Mouse (Mus musculus): ENCODE data around the gene Galr3. TPM values are rescaled to one million over a fixed set of nuclear protein-coding genes. Genes with fewer than 3 reads are reported as not detected.
"Not testable (repeated sequence)": the region's sequence is repeated elsewhere in the genome, so short reads cannot be mapped to it uniquely, and the experiment has no call there.

The Galr3 gene
- total and polyA plus RNA-seq, 3 experiments, result 0.70 to 1.6 (median 1.2) TPM

- DNase-seq (ENCODE audit: extremely low read depth); H3K27ac ChIP-seq (ENCODE audit: insufficient read depth, low read depth); in situ Hi-C loops (cut with MboI; ENCODE audit: low pct_ligation_motif_present, low pct_unique_long_range_greater_than_20kb, low sequenced_read_pairs); H3K9ac ChIP-seq (ENCODE audit: insufficient read depth, low read depth); H3K4me3 ChIP-seq (replicated peaks in 1 of 3; ENCODE audit: low read depth in 2 of 3, low read length in 2 of 3, poor library complexity in 1 of 3); H3K79me2 ChIP-seq (replicated peaks; ENCODE audit: control insufficient read depth, extremely low read depth, insufficient read depth, poor library complexity, severe bottlenecking); H3K4me2 ChIP-seq (ENCODE audit: insufficient read depth, low read depth, poor library complexity, severe bottlenecking); dilution Hi-C loops (cut with MboI; ENCODE audit: extremely low pct_ligation_motif_present, extremely low pct_unique_long_range_greater_than_20kb, low sequenced_read_pairs); H3K9me3 ChIP-seq (replicated peaks; ENCODE audit: low read length): not testable (repeated sequence)
- Histone ChIP-seq H3K27me3 (replicated peaks) (peaks cover 78% of the 10 kb centered on the region), H3K36me3 (replicated peaks in 1 of 2; ENCODE audit: control insufficient read depth in 1 of 2, insufficient read depth in 1 of 2, low read length in 1 of 2) (peaks cover 8 to 18% of the 10 kb centered on the region in 2 experiments), H3K4me1 (ENCODE audit: control insufficient read depth in 1 of 2, insufficient read depth in 2 of 2) (peaks cover 0 to 28% of the 10 kb centered on the region in 2 experiments; a peak in 2 of 4 replicates)
- peak; percentile 74 for TF ChIP-seq TBP (conservative IDR thresholded peaks at IDR 0.05; ENCODE audit: low read depth, low read length)
These were observed 9.8 kb upstream of the Galr3 start for GRCm38 (mm10) chr15:79031908-79032307.

- peak overlapping the region; percentile 18; the same call in 1 of the 2 replicates for H3K27ac ChIP-seq (ENCODE audit: insufficient read depth, low read depth)
- H3K9ac ChIP-seq (ENCODE audit: insufficient read depth, low read depth), result no peak overlapping the region
These were observed 3.8 kb upstream of the Galr3 start for GRCm38 (mm10) chr15:79037913-79038328.

GRCm38 (mm10) chr15:79038331-79038730 is 3.4 kb upstream of the Galr3 start:
- no peak overlapping the region for H3K9ac ChIP-seq (ENCODE audit: insufficient read depth, low read depth)
- H3K79me2 ChIP-seq (replicated peaks; ENCODE audit: control insufficient read depth, extremely low read depth, insufficient read depth, poor library complexity, severe bottlenecking), result no peaks in the 10 kb centered on the region
- in situ Hi-C loops (cut with MboI; ENCODE audit: low pct_ligation_motif_present, low pct_unique_long_range_greater_than_20kb, low sequenced_read_pairs) (loop anchor here (5.0 kb wide), 1 partner anchor 34 kb away; no protein-coding TSS in a partner anchor), dilution Hi-C loops (cut with MboI; ENCODE audit: extremely low pct_ligation_motif_present, extremely low pct_unique_long_range_greater_than_20kb, low sequenced_read_pairs) (no loop called here)
- no peak overlapping the region for H3K4me3 ChIP-seq (replicated peaks in 1 of 3; ENCODE audit: low read depth in 2 of 3, low read length in 2 of 3, poor library complexity in 1 of 3)
- peaks cover 6% of the 10 kb centered on the region for H3K9me3 ChIP-seq (replicated peaks; ENCODE audit: low read length)
- no peak for TF ChIP-seq UBTF (IDR thresholded peaks at IDR 0.05; ENCODE audit: low read depth, low read length)
- no peak for TF ChIP-seq BHLHE40 (IDR thresholded peaks at IDR 0.05; ENCODE audit: low read depth, low read length)
- TF ChIP-seq GABPA (IDR thresholded peaks at IDR 0.05; ENCODE audit: insufficient replicate concordance, low read depth, low read length), result no peak
- peaks cover 21 to 39% of the 10 kb centered on the region in 2 experiments for H3K36me3 ChIP-seq (replicated peaks in 1 of 2; ENCODE audit: control insufficient read depth in 1 of 2, insufficient read depth in 1 of 2, low read length in 1 of 2)
- peaks cover 22% of the 10 kb centered on the region for H3K27me3 ChIP-seq (replicated peaks)
- no peak overlapping the region for H3K4me2 ChIP-seq (ENCODE audit: insufficient read depth, low read depth, poor library complexity, severe bottlenecking)
- no peak for DNase-seq (ENCODE audit: extremely low read depth)
- H3K27ac ChIP-seq (ENCODE audit: insufficient read depth, low read depth), result 0 out of 2 replicates have a peak overlapping the region, but pooled peaks have one; percentile 18
- H3K4me1 ChIP-seq (ENCODE audit: control insufficient read depth in 1 of 2, insufficient read depth in 2 of 2), result peaks cover 18 to 42% of the 10 kb centered on the region in 2 experiments

More at GRCm38 (mm10) chr15:79037913-79038328, 3.8 kb upstream of the Galr3 start:
- Histone ChIP-seq H3K4me1 (ENCODE audit: control insufficient read depth in 1 of 2, insufficient read depth in 2 of 2) (peaks cover 18 to 42% of the 10 kb centered on the region in 2 experiments), H3K27me3 (replicated peaks) (peaks cover 22% of the 10 kb centered on the region), H3K79me2 (replicated peaks; ENCODE audit: control insufficient read depth, extremely low read depth, insufficient read depth, poor library complexity, severe bottlenecking) (no peaks in the 10 kb centered on the region), H3K4me3 (replicated peaks in 1 of 3; ENCODE audit: low read depth in 2 of 3, low read length in 2 of 3, poor library complexity in 1 of 3) (no peak overlapping the region), H3K9me3 (replicated peaks; ENCODE audit: low read length) (peaks cover 3% of the 10 kb centered on the region), H3K36me3 (replicated peaks in 1 of 2; ENCODE audit: control insufficient read depth in 1 of 2, insufficient read depth in 1 of 2, low read length in 1 of 2) (peaks cover 17 to 35% of the 10 kb centered on the region in 2 experiments), H3K4me2 (ENCODE audit: insufficient read depth, low read depth, poor library complexity, severe bottlenecking) (no peak overlapping the region)
- dilution Hi-C loops (cut with MboI; ENCODE audit: extremely low pct_ligation_motif_present, extremely low pct_unique_long_range_greater_than_20kb, low sequenced_read_pairs) (no loop called here), in situ Hi-C loops (cut with MboI; ENCODE audit: low pct_ligation_motif_present, low pct_unique_long_range_greater_than_20kb, low sequenced_read_pairs) (loop anchor here (5.0 kb wide), 1 partner anchor 34 kb away; no protein-coding TSS in a partner anchor)
- TF ChIP-seq E2F4 (IDR thresholded peaks at IDR 0.05; ENCODE audit: insufficient replicate concordance, low read depth, low read length), result no peak
- TF ChIP-seq NELFE (IDR thresholded peaks at IDR 0.05; ENCODE audit: low read depth, low read length), result peak; percentile 32; the same call in 1 of the 2 replicates
- TF ChIP-seq CTCF (conservative IDR thresholded peaks at IDR 0.05 in 1 of 2, IDR thresholded peaks at IDR 0.05 in 1 of 2; ENCODE audit: low read depth in 2 of 2, low read length in 2 of 2), result peak; percentile 72 to 91
- TF ChIP-seq MEF2A (IDR thresholded peaks at IDR 0.05; ENCODE audit: borderline replicate concordance, low read depth, low read length), result 0 out of 2 replicates have a peak, but pooled peaks have one; percentile 13
- no peak for TF ChIP-seq CHD1 (IDR thresholded peaks at IDR 0.05; ENCODE audit: low read depth, low read length)
- TF ChIP-seq IRF4 (IDR thresholded peaks at IDR 0.05; ENCODE audit: low read depth, low read length), result 0 out of 2 replicates have a peak, but pooled peaks have one; percentile 26
- TF ChIP-seq SMC3 (IDR thresholded peaks at IDR 0.05; ENCODE audit: low read depth, low read length), result peak; percentile 83
- peak; percentile 60; the same call in 1 of the 2 replicates for TF ChIP-seq MXI1 (IDR thresholded peaks at IDR 0.05; ENCODE audit: low read depth, low read length)
- 0 out of 2 replicates have a peak, but pooled peaks have one; percentile 13 for TF ChIP-seq BHLHE40 (IDR thresholded peaks at IDR 0.05; ENCODE audit: low read depth, low read length)
- TF ChIP-seq MAX (IDR thresholded peaks at IDR 0.05; ENCODE audit: low read length), result 0 out of 2 replicates have a peak, but pooled peaks have one; percentile 36
- TF ChIP-seq ETS1 (conservative IDR thresholded peaks at IDR 0.05; ENCODE audit: low read depth, low read length), result no peak
- TF ChIP-seq NRF1 (IDR thresholded peaks at IDR 0.05; ENCODE audit: low read depth, low read length), result no peak
- TF ChIP-seq RAD21 (IDR thresholded peaks at IDR 0.05; ENCODE audit: low read depth, low read length), result peak; percentile 56
- peak; percentile 89; the same call in 1 of the 2 replicates for TF ChIP-seq MAFK (IDR thresholded peaks at IDR 0.05; ENCODE audit: insufficient replicate concordance, low read length)
- 0 out of 2 replicates have a peak, but pooled peaks have one; percentile 46 for TF ChIP-seq UBTF (IDR thresholded peaks at IDR 0.05; ENCODE audit: low read depth, low read length)
- no peak for TF ChIP-seq ZC3H11A (IDR thresholded peaks at IDR 0.05; ENCODE audit: low read depth, low read length)
- TF ChIP-seq RCOR1 (conservative IDR thresholded peaks at IDR 0.05; ENCODE audit: low read depth, low read length), result no peak
- 0 out of 2 replicates have a peak, but pooled peaks have one; percentile 16 for TF ChIP-seq MYC (IDR thresholded peaks at IDR 0.05; ENCODE audit: low read depth, low read length)
- DNase-seq (ENCODE audit: extremely low read depth), result peak; percentile 62

All from CH12.LX (cell line).